Mouse (Mus musculus) cerebellum, adult 11-12 months (tissue): ENCODE data around the gene Agk.

ENCODE experiments used
- DNase-seq: peaks from one replicate; pipeline ENCODE4 v3.0.0; 2022

Agk gene

DNA sequence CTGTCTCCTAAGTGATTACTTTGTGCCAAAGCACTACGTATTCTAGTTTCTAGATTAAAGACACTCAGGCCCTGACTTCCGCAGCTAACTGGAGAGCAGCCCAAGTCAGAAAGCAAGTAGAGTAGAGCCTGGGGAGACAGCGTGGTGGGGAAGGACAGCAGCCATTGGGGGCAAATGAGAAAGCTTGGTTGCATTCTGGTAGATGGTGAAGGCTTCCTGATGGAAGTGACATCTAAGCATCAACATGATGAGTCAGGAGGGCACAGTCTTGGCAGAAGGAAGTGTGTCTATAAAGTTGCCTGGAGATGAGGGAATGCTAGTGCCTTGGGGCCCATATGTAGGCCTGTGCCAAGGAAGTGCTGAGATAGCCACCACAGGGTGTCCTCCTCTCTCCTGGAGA is 88.6 kb downstream of the Agk start:
- peak; percentile 43 for DNase-seq

DNA sequence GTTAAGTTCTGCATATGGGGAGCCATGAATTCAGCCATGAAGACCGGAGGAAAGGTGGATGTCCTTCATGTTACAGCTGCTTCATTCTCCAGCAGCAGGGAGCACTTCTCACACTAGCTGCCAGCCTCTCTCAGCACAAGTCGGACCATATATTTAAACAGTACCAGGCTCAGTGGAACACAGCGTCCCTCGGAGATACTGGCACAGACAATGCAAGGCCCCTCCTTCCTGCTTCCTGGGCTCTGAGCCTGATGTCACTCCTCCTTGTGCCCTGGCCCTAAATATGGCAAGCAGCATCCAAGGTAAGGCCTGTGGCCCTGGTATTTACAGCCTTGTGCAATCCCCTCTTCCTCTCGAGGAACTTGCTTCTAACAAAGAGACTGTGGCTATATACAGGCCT is 90.8 kb downstream of the Agk start:
- DNase-seq = peak; percentile 64

DNA sequence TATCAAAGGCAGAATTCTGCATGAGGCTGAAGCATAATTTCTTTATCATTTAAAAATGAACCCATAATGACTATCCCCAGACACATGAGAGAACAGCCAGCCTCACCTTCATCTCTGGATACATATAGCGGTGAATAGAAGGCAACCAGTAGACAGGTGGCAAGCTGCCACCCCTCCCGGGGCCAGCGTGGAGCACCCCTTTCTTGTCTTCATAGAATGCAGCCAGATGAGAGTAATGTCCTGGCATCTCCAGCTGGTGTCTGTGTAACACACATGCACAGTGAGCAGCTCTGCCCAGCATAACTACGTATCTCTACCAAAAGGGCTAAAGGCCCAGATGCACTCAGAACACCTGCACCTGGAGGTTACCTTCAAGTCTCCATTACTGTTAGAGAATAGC is 93.4 kb downstream of the Agk start:
- DNase-seq = peak; percentile 41

DNA sequence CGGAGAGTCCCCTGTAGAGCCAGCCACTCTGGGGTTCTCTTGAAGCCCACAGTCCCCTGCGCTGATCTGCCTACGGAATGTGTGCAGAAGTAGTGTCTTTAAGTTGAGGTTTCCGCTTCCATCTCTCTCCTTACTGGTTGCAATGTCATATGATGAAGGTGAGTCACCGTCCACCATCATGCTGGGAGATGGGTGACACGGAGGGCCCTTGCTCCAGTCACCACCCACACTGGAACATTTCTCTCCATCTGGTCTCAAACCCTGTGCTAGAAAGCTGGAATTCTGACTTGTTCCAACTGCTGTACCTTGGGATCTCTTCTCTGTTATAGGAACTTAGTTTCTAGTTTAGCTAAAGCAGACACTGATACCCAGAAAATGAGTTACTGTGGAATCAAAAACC is 96.1 kb downstream of the Agk start:
- no peak for DNase-seq

DNA sequence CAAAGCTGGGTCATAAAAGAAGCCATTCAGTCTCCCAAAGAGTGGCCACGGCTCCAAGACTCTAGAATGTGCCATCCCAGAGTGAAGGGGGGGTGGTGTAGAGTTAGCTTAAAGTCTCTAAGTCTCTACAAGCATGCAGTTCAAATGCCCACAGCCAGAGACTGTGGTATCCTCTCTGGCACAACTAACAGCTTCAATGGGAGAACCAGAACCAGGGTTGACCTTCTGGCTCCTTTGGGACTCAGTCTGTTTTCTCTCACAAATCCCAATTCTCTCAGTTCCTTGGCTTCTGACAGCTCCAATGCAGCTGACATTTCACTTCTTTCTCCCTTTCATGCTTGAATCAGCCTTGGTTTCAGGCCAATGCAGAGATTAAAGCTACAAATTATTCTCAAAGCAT is 98.0 kb downstream of the Agk start:
- DNase-seq = peak; percentile 30

DNA sequence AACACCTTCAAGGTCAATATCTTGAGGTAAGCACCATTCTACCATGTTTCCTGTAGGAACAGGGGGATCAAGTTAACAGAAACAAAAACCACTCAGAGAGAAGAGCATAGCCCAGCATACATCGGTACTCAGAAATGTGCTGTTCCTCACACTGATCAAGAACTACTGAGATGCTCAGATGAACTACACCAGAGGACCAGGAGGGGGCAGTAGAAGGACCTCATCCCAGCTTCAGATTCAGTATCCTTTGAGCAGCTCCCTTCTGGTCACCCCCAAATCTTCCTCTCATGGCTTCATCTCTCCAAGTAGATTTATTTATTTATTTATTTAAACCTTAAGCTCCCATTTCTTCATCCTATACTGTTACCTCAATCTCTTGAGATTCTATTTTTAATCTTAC is 98.8 kb downstream of the Agk start:
- DNase-seq = peak; percentile 67

DNA sequence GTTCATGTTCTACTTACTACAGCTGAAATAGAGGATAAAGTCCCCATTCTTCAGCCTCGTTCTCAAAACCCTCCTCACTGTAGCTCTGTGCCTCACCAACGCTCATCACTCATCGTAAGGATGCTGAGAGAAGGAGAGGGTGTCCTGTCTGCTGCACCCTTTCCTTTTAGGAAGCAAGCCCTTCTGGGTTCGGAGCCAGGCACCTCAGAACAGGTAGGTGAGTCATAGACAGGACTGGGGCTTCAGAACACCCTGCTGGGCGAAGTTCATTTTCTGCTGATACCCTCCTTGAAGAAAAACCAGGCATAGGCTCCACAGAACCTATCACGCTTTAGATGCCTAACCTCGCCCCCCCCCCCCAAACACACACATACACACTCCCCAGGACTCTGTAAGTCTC is 102.5 kb downstream of the Agk start:
- DNase-seq = peak; percentile 42

DNA sequence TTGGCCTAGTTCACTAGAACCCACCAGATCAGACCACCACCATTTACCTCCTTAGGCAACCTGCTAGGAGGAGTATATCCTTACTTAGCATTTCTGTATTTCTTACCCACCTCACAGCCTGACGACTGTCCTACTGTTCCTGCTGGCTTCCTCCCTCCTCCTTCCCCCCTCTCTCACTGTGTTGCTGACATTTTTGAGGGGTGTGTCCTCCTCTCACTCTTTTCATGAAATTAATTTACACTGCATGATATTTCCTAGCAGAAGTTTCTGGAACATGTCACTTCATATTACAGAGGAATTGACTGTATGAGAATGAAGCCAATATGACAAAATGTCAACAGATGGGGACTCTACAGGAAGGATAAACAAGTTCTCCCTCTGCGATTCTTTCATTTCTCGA is 103.7 kb downstream of the Agk start:
- DNase-seq = peak; percentile 59

DNA sequence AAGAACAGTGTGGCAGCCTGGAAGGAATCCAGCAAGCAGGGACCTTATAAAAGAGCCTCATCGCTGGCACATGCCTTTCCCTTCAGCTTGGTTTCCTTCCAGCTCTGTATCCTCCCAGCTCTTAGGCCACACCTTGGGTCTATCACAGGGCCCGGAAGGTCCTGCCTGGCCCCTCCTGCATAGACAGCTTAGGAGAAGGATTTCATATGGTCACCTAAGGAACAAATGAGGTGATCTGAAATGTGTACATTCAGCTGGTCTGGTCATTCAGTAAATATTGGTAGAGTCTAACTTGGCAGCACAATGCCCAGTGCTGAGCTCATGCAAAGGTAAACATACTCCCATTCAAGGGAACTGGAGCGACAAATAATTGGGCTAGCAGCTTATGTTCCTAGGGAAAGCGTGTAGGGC is 104.6 kb downstream of the Agk start:
- peak; percentile 84 for DNase-seq

DNA sequence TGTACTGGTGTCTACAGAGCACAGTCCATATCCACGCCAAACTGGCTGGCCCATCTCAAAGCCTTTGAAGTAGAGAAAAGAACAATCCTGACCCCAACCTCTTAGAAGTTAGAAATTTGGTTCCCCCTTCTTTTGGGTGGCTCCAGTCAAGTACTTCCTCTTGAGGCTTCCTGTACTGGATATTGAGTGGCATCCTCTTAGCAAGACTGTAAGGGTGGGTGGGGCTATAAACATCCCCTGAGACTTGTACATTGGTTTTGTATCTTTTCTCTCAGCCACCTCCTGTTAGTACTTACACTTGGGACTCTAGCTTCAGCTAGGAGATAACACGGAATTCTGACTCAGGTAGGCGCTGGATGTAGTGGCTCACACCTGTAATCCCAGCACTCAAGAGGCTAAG is 105.3 kb downstream of the Agk start:
- peak; percentile 27 for DNase-seq

DNA sequence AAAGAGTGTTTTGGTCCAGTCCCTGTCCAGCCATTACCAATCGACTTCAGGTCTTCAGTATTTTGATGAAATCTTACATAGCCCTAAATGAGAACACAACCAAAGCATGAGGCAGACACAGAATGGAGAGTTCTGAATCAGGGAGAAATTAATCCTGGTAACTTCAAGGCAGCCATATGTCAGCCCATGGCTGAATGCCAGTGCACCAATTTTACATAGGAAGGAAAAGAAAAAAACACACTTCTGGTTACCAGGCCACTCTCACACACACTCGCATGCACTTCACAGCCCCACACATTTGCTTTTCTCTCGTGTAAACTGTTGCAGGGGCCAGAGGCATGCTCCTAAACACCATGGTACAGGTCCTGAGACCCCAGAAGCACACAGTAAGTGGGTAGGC is 105.9 kb downstream of the Agk start:
- peak; percentile 74 for DNase-seq

DNA sequence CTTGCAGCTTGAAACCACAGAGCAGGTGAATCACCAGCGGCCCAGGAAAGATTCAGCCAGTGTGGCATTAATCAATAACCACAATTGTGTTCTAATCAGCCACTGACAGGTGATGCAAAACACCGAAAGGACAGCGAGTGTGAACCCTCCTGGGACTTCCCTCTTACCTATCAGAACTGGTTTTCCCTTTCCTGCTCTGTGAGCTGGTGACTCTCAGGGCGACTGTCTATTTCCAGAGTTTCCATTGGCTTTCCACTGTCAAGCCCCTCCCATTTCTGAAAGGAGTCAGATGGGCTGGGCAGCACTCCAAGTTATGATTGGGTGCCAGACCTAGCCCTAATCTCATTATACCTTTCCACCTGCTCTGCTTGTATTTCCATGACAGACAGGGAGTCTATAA is 106.4 kb downstream of the Agk start:
- DNase-seq = peak; percentile 91

DNA sequence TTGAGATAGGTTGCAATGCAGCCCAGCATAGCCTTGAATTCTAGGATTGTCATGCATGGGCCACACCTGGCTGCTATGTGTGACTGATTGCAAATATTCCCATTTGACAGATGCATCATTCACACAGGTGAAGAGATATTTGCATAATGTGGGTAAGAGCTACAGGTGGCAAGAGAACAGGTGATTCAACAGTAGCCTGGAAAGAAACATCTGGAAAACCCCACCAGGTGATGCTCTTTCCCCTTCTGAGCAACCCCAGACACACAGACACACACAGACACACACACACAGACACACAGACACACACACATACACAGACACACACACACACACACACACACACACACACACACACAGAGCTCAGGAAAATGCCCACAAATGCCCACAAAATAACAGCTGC is 106.8 kb downstream of the Agk start:
- no peak for DNase-seq

DNA sequence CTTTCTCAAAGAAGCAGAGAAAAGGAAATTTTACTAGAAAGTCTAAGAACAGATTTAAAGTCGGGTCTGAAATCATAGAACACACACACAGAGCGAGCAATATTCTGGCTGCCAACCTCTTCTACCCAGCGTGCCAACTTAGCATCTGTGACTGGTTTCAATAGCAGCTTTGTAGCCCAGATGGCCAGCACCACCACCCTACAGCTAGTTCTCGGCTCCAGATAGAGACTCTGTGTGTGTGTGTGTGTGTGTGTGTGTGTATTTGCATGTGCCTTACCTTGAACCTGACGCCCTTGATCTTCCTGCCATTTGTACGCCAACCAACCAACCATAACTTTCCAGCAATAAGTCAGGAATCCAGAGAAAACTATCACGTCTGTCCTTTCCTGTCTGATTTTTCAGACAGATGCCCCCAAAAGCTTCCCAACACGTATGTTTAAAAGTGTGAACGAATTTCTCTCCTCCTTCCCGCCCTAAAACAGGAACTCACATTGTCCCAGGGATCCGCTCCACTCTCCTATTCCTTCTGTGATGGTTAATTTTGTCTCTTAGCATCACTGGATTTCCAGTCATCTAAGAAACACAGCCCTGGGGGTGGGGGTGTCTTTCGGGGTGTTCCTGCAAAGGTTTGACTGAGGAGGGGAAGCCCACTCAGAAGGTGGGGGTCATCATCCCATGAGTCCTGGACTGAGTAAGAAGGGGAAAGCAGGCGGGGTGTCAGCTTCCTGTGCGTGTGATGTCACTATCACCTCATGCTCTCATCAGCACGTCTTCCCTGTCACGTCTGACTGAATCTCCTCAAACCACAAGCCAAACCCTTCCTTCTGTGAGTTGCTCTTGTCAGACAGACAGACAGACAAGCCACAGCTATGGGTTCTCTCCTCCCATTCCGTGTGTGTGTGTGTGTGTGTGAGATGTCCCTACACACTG is 107.6 kb downstream of the Agk start:
- peak; percentile 91 for DNase-seq

DNA sequence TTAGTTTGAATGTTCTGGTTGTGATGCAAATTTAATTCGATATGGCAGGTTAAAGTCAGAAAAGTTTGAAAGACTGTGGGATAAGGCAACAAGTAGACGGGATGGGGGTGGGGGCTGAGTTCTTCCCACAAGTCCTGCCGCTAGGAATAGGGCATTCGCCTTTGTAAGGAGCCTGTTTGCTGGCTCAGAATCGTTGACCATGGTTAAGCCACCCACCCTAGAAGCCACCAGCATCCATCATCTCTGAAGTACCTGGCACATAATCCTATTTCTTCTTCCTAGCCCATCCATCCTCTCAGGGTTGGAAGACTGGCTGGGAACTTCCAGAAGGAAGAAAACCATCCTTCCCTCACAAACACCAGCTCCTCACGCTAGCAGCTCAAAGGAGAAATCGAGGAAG is 109.7 kb downstream of the Agk start:
- DNase-seq = peak; percentile 51

DNA sequence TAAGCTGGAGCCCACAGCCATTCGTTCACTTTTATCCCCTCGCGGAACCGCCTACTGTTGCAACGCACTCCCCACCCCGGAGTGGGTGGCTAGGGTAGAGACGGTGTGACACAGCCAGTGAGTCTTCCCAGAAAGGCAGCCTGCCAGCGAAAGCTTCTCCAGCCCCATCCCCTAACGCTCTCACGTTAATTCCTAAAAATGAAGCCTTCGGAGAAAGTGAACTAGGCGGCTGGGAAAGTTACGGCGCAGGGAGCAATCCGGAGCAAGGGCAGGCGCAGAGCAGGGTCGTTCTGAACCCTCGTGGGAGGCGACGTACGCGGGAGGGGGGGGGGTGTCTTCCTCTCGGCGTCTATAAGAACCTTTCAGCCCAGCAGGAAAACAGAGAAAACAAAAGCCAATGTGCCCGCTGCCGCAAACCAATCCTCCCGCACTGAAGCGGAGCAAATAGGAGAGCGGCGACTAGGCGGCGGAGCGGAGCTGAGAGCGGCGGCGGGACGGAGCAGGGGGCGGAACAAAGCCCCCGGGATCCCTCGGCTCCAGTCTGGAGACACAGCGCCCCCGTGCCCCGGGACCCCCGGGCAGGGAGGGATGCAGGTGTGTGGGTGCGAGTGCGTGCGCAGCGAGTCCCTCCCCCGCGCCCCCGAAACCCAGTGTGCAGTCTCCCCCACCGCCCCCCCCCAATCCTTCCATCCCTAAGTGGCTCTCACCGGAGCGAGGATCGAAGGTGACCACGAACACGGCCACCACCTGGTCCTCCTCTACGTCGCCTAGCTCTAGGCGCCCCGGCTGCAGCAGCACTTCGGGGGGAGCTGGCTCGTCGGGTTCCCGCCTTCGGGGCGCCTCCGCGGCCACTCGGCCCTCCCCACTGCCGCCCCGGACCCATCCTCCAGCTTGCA is 110.4 kb downstream of the Agk start:
- DNase-seq = peak; percentile 80

DNA sequence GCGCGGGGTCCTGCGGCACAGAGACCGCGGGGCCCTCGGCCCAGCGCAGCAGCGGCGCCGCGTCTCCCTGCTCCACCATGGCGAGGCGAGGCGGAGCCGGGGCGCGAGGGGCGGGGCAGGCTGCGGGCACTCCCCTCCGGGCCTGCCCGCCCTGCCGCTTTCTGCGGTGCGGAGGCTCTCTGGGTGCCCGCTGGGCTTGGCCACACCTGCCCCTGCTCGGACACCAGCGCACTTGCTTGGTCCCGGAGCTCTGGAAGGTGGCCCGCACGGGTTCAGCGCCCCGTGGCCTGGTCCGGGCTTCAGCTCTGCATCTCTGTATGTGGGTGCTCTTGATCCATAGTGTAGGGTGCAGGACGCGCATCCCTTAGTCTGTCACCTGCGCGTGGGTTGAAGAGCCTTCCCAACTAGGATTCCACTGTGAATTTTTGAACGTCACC is 111.1 kb downstream of the Agk start, which contains the start of gene E330009J07Rik:
TSS of gene E330009J07Rik (minus strand) at position 89 of the 437 bp plus-strand sequence.
- peak; percentile 95 for DNase-seq

DNA sequence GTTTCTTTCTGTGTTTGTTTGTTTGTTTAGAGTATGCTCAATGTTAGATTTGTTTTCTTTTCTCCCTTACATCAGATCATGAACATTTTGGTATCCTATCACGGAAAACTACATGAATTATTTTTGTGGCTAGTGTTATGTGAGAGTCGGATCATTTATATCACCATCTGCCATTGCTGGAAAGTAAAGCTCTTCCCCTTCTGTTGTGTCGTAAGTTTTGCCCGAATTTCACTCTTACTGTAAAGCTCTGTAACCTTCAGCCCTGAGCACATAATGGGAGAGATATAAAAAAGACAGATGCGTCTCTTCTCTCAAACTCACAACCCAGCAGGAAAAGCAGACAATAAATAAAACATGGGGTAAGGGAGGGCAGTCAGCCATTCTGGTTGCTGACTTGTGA is 114.0 kb downstream of the Agk start, which contains the start of gene Wee2:
TSS of gene Wee2 (plus strand) at position 153 of the 400 bp plus-strand sequence.
- DNase-seq = no peak

DNA sequence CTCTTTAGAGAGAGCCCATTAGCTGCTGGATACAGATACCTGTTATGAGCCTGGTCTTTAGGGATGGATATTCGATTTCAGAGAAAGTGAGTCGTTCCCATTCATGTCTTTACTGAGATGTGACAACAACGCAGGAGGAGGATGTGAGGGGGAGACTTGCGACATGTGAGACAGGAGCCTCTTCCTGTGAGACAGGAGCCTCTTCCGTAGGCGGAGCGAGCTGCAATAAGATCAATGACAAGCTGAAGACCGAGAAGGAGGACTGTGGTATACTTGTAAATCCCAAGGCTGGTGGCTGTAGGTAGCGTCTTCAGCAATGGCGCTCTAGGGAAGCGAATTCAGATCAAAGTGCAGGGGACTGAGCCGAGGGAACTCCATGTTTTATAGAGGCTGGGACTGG is 114.8 kb downstream of the Agk start:
- no peak for DNase-seq

DNA sequence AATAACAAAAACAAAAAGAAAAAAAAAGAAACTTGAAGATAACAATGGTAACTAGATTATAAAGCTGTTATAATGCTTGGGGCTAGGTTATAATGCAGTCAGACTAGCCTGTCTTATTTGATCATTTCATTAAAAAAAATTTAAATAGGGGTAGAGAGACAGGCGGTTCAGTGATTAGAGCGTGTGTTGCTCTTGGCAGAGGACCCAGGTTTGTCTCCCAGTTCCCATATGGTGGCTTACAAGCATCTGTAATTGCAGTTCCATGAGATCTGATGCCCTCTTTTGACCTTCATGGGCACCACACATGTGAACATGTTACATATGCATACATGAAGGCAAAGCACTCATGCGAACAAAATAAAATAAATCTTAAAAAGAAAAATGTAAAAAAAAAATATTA is 116.3 kb downstream of the Agk start:
- no peak for DNase-seq

DNA sequence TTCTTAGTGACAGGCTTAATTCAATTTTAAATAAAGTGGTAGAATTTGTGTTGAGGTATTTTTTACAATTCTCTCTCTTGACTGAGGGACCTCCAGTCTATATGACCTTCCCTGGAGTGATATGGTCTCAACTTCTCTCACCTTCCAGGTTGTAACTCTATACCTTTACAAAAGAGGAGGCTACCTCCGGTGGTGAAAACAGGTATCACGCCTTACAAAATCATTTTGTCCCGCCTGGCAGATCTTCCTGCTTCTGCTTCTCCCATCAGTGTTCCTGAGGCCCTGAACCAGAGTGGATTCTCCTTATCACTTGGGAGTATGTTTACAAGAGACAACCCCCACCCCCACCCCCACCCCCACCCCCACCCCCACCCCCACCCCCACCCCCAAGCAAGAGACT is 116.8 kb downstream of the Agk start:
- no peak for DNase-seq

DNA sequence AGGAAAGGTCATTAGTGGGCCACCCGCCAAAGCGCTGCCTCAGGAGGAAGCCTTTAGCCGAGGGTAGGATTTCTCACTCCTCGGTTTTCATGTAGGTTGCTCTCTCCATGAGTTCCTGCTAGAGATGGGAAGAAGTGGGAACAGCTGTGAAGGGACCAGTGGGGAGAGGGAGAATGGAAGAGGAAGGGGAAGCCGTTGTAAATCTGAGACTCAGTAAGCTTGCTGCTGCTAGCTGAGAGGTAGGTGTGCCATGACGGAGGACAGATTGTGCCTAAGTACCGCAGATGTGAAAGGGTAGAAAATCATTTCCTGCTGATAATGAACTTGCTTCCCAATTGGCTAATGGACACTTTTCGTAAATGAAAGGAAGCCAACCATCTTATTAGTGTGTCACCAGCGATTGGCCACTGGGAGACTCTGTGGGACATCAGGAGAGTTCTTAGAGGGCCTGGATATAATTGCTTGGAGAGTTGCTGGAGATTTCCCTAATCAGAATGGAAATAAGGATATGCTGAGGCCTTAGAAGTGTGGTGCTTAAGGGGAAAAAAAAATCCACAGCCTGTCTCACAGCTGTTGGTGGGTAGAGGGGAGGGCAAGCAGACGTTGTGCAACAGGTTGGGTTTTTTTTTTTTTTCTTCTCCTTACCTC is 118.4 kb downstream of the Agk start:
- no peak for DNase-seq
